Mouse (Mus musculus) CH12.LX (cell line): ENCODE measurements around the gene Taco1. TPM values are rescaled to one million over a fixed set of nuclear protein-coding genes. Genes with fewer than 3 reads are reported as not detected.

ENCODE experiments used
- DNase-seq: peaks from one replicate; pipeline ENCODE4 v3.0.0-alpha.2; 2013; ENCODE audit errors: extremely low read depth
- H3K27ac ChIP-seq: 2 replicates; pipeline ENCODE4 v1.5.1; 2012; ENCODE audit warnings: low read depth, mild to moderate bottlenecking, control low read depth, moderate library complexity; ENCODE audit not compliant: insufficient read depth
- H3K27me3 ChIP-seq: replicated peaks from 2 replicates; pipeline ENCODE3; 2012; ENCODE audit warnings: inconsistent platforms
- H3K36me3 ChIP-seq, 2 experiments: replicated peaks in 1 of 2; 2 replicates each; pipeline versions ENCODE3 to v1.6.1; 2012; ENCODE audit warnings: inconsistent platforms in 1 of 2, low read length in 1 of 2, mild to moderate bottlenecking in 1 of 2, mixed read lengths in 1 of 2, moderate library complexity in 1 of 2; ENCODE audit not compliant: control insufficient read depth in 1 of 2, insufficient read depth in 1 of 2
- H3K4me1 ChIP-seq, 2 experiments: 2 replicates each; pipeline ENCODE4 v1.6.1; 2012; ENCODE audit warnings: inconsistent platforms in 1 of 2, moderate library complexity in 1 of 2; ENCODE audit not compliant: insufficient read depth in 2 of 2, control insufficient read depth in 1 of 2
- H3K4me2 ChIP-seq: 2 replicates; pipeline ENCODE4 v1.6.1; 2012; ENCODE audit warnings: low read depth, mild to moderate bottlenecking, control low read depth; ENCODE audit not compliant: poor library complexity, insufficient read depth, severe bottlenecking
- H3K4me3 ChIP-seq, 3 experiments: fragments of 150-350 bp in 1 of 3; sonication (generic) in 1 of 3; replicated peaks in 1 of 3; 2 replicates each; pipeline versions ENCODE3 to v1.5.1; 2011 to 2012; ENCODE audit warnings: low read depth in 2 of 3, low read length in 2 of 3, mild to moderate bottlenecking in 2 of 3, moderate library complexity in 2 of 3, control low read depth in 1 of 3, improper control_type of control experiment in 1 of 3, inconsistent platforms in 1 of 3, mixed read lengths in 1 of 3; ENCODE audit not compliant: poor library complexity in 1 of 3
- H3K79me2 ChIP-seq: replicated peaks from 2 replicates; pipeline ENCODE4 v1.6.1; 2012; ENCODE audit warnings: mild to moderate bottlenecking, moderate library complexity; ENCODE audit not compliant: control insufficient read depth, poor library complexity, insufficient read depth, severe bottlenecking; ENCODE audit errors: extremely low read depth
- H3K9ac ChIP-seq: 2 replicates; pipeline ENCODE4 v1.6.1; 2012; ENCODE audit warnings: low read depth, mild to moderate bottlenecking, control low read depth, moderate library complexity; ENCODE audit not compliant: insufficient read depth
- H3K9me3 ChIP-seq: replicated peaks from 2 replicates; pipeline ENCODE3; 2012; ENCODE audit warnings: low read length, inconsistent platforms, mixed read lengths
- CTCF ChIP-seq, 2 experiments: IDR thresholded peaks in 1 of 2; conservative IDR thresholded peaks in 1 of 2; 2 replicates each; pipeline ENCODE4 v1.5.1; 2011 to 2012; ENCODE audit warnings: low read depth in 2 of 2, low read length in 2 of 2, improper control_type of control experiment in 1 of 2, inconsistent platforms in 1 of 2, mild to moderate bottlenecking in 1 of 2, moderate library complexity in 1 of 2
- E2F4 ChIP-seq: IDR thresholded peaks from 2 replicates; pipeline ENCODE4 v1.6.1; 2011; ENCODE audit warnings: low read depth, low read length, improper control_type of control experiment; ENCODE audit not compliant: insufficient replicate concordance
- ELF1 ChIP-seq: IDR thresholded peaks from 2 replicates; pipeline ENCODE4 v1.6.1; 2014; ENCODE audit warnings: low read depth, mild to moderate bottlenecking, inconsistent platforms, low read length, improper control_type of control experiment
- EP300 ChIP-seq: IDR thresholded peaks from 2 replicates; pipeline ENCODE4 v1.6.1; 2011; ENCODE audit warnings: low read length, improper control_type of control experiment
- HCFC1 ChIP-seq: IDR thresholded peaks from 2 replicates; pipeline ENCODE4 v1.6.1; 2012; ENCODE audit warnings: low read depth, mild to moderate bottlenecking, inconsistent platforms, low read length, improper control_type of control experiment
- IRF4 ChIP-seq: IDR thresholded peaks from 2 replicates; pipeline ENCODE4 v1.6.1; 2014; ENCODE audit warnings: low read depth, mild to moderate bottlenecking, inconsistent platforms, low read length, improper control_type of control experiment
- JUND ChIP-seq: conservative IDR thresholded peaks from 2 replicates; pipeline ENCODE4 v1.6.1; 2011; ENCODE audit warnings: low read depth, low read length, improper control_type of control experiment
- MEF2A ChIP-seq: IDR thresholded peaks from 2 replicates; pipeline ENCODE4 v1.6.1; 2014; ENCODE audit warnings: low read depth, mild to moderate bottlenecking, inconsistent platforms, low read length, improper control_type of control experiment, borderline replicate concordance
- MXI1 ChIP-seq: IDR thresholded peaks from 2 replicates; pipeline ENCODE4 v1.6.1; 2011; ENCODE audit warnings: mild to moderate bottlenecking, low read depth, low read length, improper control_type of control experiment
- PAX5 ChIP-seq: IDR thresholded peaks from 2 replicates; pipeline ENCODE4 v1.6.1; 2012; ENCODE audit warnings: low read length, inconsistent platforms, mixed read lengths
- RCOR1 ChIP-seq: conservative IDR thresholded peaks from 2 replicates; pipeline ENCODE4 v1.6.1; 2012; ENCODE audit warnings: low read depth, mild to moderate bottlenecking, inconsistent platforms, low read length, improper control_type of control experiment
- SMC3 ChIP-seq: IDR thresholded peaks from 2 replicates; pipeline ENCODE4 v1.6.1; 2011; ENCODE audit warnings: low read depth, low read length, improper control_type of control experiment
- TBP ChIP-seq: conservative IDR thresholded peaks from 2 replicates; pipeline ENCODE4 v1.6.1; 2011; ENCODE audit warnings: low read depth, low read length, improper control_type of control experiment
- TCF12 ChIP-seq: IDR thresholded peaks from 2 replicates; pipeline ENCODE4 v1.6.1; 2014; ENCODE audit warnings: low read depth, mild to moderate bottlenecking, inconsistent platforms, low read length, improper control_type of control experiment
- USF2 ChIP-seq: conservative IDR thresholded peaks from 2 replicates; pipeline ENCODE4 v1.6.1; 2011; ENCODE audit warnings: low read depth, low read length, improper control_type of control experiment
- ZC3H11A ChIP-seq: IDR thresholded peaks from 2 replicates; pipeline ENCODE4 v1.6.1; 2012; ENCODE audit warnings: low read depth, mild to moderate bottlenecking, inconsistent platforms, low read length, improper control_type of control experiment
- ZKSCAN1 ChIP-seq: IDR thresholded peaks from 2 replicates; pipeline ENCODE4 v1.6.1; 2012; ENCODE audit warnings: low read depth, inconsistent platforms, low read length, improper control_type of control experiment, borderline replicate concordance
- dilution Hi-C: fragments of 300-500 bp; cut with MboI; formaldehyde crosslinking; loops from 2 replicates; pipeline ENCODE4 v1.14.3; 2020; ENCODE audit warnings: low sequenced_read_pairs; ENCODE audit not compliant: extremely low pct_unique_long_range_greater_than_20kb, extremely low pct_ligation_motif_present
- in situ Hi-C: fragments of 300-500 bp; cut with MboI; formaldehyde crosslinking; loops from 3 replicates; pipeline ENCODE4 v1.14.3; 2019; ENCODE audit warnings: low sequenced_read_pairs, low pct_ligation_motif_present, low pct_unique_long_range_greater_than_20kb, mixed read lengths
- polyA plus RNA-seq: library from polyadenylated mRNA; unstranded; fragments of >175 nt; gene quantifications from 2 replicates; pipeline ENCODE4 v1.2.1, GENCODE M21; 2012; ENCODE audit warnings: low read depth; ENCODE audit not compliant: insufficient read length
- total RNA-seq, 2 experiments: library from RNA; depleted of rRNA; stranded (reverse); fragments of 300-350 nt in 1 of 2; fragments of >200 nt in 1 of 2; gene quantifications; 2 replicates each; pipeline ENCODE4 v1.2.3; 2012 to 2014

Taco1 gene
- total and polyA plus RNA-seq, 3 experiments, result 30.8 to 35.8 (median 32.6) TPM

- peaks cover 33 to 77% of the 10 kb centered on the region in 2 experiments for H3K36me3 ChIP-seq
- peak; percentile 60; the same call in 1 of the 2 replicates for TF ChIP-seq EP300
- peak; percentile 86 for TF ChIP-seq IRF4
- TF ChIP-seq MXI1, result no peak
- TF ChIP-seq ZC3H11A, result no peak
- H3K27me3 ChIP-seq, result no peaks in the 10 kb centered on the region
- H3K4me2 ChIP-seq, result no peak overlapping the region
- no peak overlapping the region for H3K9ac ChIP-seq
- no peak overlapping the region for H3K4me3 ChIP-seq
- no peak overlapping the region for H3K27ac ChIP-seq
- H3K4me1 ChIP-seq, result peaks cover 11 to 45% of the 10 kb centered on the region in 2 experiments
- peak; percentile 43 for DNase-seq
- dilution Hi-C loops (no loop called here), in situ Hi-C loops (no loop called here)
- H3K79me2 ChIP-seq, result peaks cover 34% of the 10 kb centered on the region
- no peaks in the 10 kb centered on the region for H3K9me3 ChIP-seq
Measured at GRCm38 (mm10) chr11:106045780-106046179, 20.1 kb upstream of the Taco1 start.

GRCm38 (mm10) chr11:106046584-106046983 is 19.3 kb upstream of the Taco1 start:
- dilution Hi-C loops (no loop called here), in situ Hi-C loops (no loop called here)
- no peaks in the 10 kb centered on the region for H3K9me3 ChIP-seq
- H3K27ac ChIP-seq, result no peak overlapping the region
- peaks cover 27% of the 10 kb centered on the region for H3K79me2 ChIP-seq
- H3K4me2 ChIP-seq, result no peak overlapping the region
- TF ChIP-seq E2F4 (no peak), TBP (no peak), ZC3H11A (no peak), ELF1 (no peak), ZKSCAN1 (no peak), USF2 (no peak), PAX5 (no peak), MEF2A (no peak), EP300 (no peak), RCOR1 (no peak), MXI1 (no peak), SMC3 (no peak), CTCF (conservative IDR thresholded peaks at IDR 0.05 in 1 of 2, IDR thresholded peaks at IDR 0.05 in 1 of 2; ENCODE audit: low read depth in 2 of 2, low read length in 2 of 2) (no peak), JUND (no peak), TCF12 (no peak), HCFC1 (no peak)
- no peaks in the 10 kb centered on the region for H3K27me3 ChIP-seq
- no peak for DNase-seq
- H3K9ac ChIP-seq, result no peak overlapping the region
- peaks cover 40 to 84% of the 10 kb centered on the region in 2 experiments for H3K36me3 ChIP-seq
- peaks cover 11 to 43% of the 10 kb centered on the region in 2 experiments for H3K4me1 ChIP-seq
- no peak overlapping the region for H3K4me3 ChIP-seq
